Mouse (Mus musculus): ENCODE data around the gene 1700021F07Rik. TPM values are rescaled to one million over a fixed set of nuclear protein-coding genes. Genes with fewer than 3 reads are reported as not detected.

1700021F07Rik gene
- polyA plus RNA-seq, 1 experiment from 2014 or later: not detected

Other genes with a start within 250 kb of the 1700021F07Rik start
- 5.2 and 6.0 TPM in 2 replicates for gene Pmepa1, start 246.1 kb upstream of the 1700021F07Rik start, polyA plus RNA-seq (2015; fragmentation: Nextera tagmentation; extraction: Ambion mirVana)
- gene Ankrd60, start 55.8 kb downstream of the 1700021F07Rik start, polyA plus RNA-seq (2015; fragmentation: Nextera tagmentation; extraction: Ambion mirVana): not detected in 2 replicates
- gene Rab22a, start 137.2 kb downstream of the 1700021F07Rik start, polyA plus RNA-seq (2015; fragmentation: Nextera tagmentation; extraction: Ambion mirVana): 35.2 and 36.4 TPM in 2 replicates
- not detected in 2 replicates for gene 1700010B08Rik, start 196.8 kb downstream of the 1700021F07Rik start, polyA plus RNA-seq (2015; fragmentation: Nextera tagmentation; extraction: Ambion mirVana)
- gene Vapb, start 214.9 kb downstream of the 1700021F07Rik start, polyA plus RNA-seq (2015; fragmentation: Nextera tagmentation; extraction: Ambion mirVana): 13.3 and 15.1 TPM in 2 replicates

Measured in neural tube, embryonic 13.5 days (tissue).